Mouse (Mus musculus): ENCODE results near the gene Fgf11.

Gene Fgf11

DNA sequence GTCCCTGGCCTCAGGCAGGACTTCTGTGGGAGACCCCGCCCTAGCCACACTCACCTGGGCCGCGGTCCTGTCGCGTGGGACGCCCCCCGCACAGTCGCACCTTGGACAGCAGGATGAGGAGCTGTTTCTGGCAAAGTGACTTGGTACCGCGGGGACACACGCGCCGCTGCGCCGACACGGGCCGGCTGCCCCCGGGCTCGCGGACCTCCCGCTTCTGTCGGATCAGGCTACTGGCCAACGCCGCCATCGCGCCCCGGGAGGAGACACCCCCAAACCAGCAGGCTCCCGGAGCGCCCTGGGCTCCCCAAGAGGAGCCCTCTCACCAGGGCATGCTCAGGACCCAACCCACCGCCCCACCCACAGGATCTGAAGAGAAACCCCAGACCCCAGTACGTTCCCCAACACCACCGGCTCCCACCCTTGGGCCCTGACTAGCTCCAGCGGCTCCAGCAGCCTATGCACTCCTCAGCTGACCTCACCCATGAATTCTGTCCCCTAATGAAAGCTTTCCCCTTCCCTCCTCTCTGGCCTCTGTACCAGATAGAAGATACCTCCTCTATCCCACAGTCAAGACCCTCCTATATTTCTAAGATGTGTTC lies at the start of gene Fgf11:
Gene Fgf11, minus strand, starts transcription at position 479 of the 599 bp plus-strand sequence.
- DNase-seq (ENCODE audit: low spot score in 2 of 2) = no peak

DNA sequence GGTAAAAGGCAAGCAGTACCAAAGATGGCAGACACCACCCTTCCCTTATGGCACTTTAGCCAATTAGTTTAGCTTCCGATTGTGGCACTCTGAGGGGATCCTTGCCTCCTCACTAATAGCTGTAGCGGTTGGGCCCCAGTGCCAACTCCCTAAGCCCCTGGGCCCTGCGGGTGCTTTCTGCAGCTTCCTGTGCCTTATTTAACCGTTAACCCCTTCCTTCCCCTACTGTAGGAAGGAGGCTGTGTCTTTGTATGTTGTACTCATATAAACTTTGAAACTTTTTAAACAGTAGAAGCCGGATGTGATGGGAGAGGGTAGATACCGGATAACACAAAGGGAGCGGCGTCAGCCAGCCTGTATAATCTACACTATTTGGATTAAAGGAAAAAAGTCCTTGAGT lies 49.1 kb upstream of the Fgf11 start:
- no peak for DNase-seq (ENCODE audit: low spot score in 2 of 2)

DNA sequence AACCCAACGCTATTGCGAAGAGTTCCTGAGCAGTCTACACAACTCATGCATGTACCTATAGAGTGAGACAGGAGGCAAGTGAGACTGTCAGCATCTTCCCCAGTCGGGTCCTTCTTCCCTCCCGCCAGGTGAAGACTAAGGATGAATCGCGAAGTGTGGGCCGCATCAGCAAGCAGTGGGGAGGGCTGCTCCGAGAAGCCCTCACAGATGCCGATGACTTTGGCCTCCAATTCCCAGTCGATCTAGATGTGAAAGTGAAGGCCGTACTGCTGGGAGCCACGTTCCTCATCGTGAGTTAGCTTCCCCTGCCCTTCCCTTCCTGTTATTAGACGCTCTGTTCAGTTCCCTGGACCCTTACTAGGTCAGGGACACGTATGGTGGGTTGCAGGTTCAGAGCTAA lies 48.2 kb upstream of the Fgf11 start:
- no peak for DNase-seq (ENCODE audit: low spot score in 2 of 2)

DNA sequence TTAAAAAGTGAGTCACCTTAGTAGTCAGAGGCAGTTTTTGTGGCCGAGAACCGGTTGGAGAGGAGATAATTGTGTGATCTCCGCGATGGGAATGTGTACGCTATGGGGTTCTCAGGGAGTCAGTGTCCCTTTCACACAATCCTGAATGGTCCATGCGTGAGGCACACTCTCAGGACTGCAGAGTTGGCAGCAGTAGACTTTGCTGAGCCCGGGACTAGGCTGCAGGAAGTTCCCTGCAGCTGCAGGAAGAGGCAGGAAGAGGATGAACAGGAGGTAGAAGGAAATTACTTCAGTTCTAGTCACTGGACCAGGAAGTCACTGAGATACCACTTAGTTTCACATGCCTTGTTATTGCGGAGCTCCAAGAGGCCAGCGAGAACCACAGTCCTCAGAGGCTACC lies 47.5 kb upstream of the Fgf11 start:
- no peak for DNase-seq (ENCODE audit: low spot score in 2 of 2)

DNA sequence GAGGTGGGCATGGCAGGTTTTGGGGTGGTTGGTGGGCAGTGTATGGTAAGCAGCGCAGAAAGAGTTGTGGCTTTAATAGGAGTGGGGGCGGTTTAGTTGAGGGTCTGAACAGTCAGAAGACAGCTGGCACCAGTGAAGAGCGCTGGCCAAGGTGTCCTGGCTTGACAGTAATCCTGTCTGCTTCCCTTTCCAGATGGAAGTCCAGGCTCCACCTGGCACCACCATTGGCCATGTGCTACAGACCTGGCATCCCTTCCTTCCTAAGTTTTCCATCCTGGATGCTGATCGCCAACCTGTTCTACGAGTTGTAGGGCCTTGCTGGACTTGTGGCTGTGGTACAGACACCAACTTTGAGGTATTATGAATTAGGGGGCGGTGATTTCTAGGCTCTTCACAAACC lies 46.4 kb upstream of the Fgf11 start:
- no peak for DNase-seq (ENCODE audit: low spot score in 2 of 2)

DNA sequence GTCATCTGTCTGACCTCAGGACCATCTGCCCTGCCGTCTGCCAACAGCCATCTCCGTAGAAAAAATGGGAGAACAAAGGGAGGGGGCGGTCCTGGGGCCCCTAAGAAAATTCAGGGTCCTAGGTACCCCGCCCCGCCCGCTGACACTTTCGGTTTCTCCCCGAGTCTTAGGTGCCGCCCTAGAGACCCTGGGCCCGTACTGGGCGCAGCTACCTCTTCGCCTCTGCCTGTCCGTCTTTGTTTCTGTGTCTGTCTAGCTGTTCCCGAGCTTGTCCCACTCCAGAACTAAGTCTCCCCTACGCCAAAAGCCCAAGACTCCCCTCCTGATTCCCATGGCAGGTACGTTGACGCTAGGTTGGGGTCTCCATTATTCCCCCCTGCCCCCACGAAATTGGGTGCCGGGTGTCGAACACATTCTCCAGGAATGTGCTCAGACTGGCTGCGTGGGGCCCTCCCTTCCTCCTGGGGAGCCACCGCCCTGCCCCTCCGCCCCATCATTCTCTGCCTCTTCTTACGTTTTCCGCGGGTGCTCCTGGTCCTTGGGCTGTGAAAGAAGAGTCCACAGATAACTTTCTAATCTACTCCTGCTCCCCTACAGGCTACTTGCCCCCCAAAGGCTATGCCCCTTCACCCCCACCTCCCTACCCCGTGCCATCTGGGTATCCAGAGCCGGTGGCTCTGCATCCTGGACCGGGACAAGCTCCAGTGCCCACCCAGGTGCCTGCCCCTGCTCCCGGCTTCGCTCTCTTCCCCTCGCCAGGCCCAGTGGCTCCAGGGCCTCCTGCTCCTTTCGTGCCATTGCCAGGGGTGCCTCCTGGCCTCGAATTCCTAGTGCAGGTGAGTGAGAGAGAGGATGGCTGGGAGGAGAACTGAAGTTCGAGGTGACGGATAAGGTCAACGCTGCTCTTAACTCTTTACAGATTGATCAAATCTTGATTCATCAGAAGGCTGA lies 45.4 kb upstream of the Fgf11 start:
- DNase-seq (ENCODE audit: low spot score in 2 of 2) = no peak

DNA sequence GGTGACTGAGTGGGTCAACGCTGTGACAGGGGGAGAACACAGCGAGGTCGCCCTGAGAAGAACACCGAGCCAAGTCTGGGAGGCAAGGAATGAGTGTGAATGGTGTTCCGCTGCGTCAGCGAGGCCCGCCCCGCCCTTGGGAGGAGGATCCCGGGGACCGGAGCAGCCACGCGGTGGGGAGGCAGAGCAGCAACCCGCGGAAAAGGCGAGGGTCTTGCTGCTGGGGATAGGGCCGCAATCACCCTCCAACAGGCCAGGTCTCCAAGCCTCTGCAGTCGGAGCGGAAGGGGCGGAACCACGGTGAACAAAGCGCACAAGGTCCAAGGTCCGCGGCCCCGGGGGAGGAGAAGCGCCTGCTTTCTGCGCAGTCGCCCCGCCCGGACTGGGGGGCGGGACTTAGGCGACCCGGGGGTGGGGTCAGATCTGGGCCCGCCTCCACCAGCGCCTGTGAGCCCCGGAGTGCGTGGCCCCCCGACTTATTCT lies 44.6 kb upstream of the Fgf11 start, which contains the start of gene Plscr3:
Gene Plscr3, plus strand, starts transcription at position 179 of the 483 bp plus-strand sequence.
- peak; percentile 59 to 83 for DNase-seq (ENCODE audit: low spot score in 2 of 2)

DNA sequence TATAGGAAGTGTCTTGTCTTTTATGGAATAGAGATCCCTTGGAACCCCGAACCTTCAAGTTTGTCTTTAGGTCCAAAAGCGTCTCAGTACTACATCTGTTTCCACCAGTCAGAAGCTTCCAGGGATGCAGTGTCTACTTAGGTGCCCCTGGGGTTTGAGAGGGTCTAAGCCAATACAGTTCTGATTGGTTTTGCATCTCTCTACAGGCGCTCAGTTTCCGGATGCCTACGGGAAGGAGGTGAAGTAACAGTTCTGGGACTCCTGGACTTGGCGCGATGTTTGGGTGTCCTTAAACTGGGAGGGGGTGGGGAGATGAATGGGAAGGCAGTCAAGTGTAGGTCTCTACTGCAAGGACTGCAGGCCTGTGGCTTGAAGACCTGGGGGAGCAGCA lies 37.1 kb upstream of the Fgf11 start:
- no peak for DNase-seq (ENCODE audit: low spot score in 2 of 2)

DNA sequence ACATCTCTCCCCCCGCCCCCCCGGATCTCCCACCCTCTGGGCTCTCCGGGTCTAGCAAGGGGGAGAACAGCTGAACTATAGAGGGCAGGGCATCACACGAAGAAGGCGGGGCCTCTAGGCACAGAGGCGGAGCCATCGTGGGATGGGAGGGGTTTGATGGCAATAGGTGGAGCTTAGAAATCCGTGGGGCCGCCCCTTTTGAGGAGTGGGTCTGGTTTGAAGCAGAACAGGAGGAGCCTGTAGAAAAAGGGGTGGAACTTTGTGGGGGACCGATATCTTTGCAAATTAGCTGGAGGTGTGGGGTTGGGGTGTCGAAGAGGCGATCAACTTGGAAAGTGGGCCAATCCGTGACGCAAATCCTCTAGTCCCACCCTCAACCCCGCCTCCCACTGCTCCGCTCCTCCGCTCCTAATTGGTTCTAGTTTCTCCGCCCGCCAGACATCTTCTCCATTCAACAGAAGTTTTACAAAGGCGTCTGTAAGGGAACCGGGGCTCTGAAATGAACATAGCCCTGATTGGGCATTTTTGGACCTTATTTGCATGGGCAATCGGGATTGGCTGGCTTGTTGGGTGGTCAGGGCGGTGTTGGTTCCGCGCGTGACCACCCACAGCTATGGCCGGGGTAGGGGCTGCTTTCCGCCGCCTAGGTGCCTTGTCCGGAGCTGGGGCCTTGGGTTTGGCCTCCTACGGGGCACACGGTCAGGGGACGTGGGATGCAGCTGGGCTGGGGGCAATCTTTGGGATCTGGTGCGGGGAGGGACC lies 36.5 kb upstream of the Fgf11 start, which contains the start of gene Tmem256:
Gene Tmem256, plus strand, starts transcription at position 563 of the 762 bp plus-strand sequence.
- DNase-seq (ENCODE audit: low spot score in 2 of 2) = peak; percentile 99

DNA sequence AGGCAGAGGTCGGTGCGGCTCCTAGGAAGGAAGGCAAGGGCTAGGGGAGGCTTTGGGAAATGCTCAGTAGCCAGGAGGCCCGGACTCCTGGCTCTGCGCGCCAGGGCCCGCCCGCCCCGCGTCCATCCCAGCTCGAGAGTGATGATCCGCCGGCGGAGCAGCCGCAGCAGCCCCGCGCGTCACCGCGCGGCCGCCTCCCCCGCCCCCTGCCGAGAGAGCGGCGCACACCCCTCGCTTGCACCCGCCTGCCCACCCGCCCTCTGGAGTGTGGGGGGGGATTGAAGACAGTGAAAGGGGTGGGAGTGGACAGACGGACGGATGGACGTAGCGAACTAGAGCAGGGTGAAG lies 35.9 kb upstream of the Fgf11 start, which contains the start of gene Nlgn2:
Gene Nlgn2, minus strand, starts transcription at position 181 of the 348 bp plus-strand sequence.
- DNase-seq (ENCODE audit: low spot score in 2 of 2) = no peak

DNA sequence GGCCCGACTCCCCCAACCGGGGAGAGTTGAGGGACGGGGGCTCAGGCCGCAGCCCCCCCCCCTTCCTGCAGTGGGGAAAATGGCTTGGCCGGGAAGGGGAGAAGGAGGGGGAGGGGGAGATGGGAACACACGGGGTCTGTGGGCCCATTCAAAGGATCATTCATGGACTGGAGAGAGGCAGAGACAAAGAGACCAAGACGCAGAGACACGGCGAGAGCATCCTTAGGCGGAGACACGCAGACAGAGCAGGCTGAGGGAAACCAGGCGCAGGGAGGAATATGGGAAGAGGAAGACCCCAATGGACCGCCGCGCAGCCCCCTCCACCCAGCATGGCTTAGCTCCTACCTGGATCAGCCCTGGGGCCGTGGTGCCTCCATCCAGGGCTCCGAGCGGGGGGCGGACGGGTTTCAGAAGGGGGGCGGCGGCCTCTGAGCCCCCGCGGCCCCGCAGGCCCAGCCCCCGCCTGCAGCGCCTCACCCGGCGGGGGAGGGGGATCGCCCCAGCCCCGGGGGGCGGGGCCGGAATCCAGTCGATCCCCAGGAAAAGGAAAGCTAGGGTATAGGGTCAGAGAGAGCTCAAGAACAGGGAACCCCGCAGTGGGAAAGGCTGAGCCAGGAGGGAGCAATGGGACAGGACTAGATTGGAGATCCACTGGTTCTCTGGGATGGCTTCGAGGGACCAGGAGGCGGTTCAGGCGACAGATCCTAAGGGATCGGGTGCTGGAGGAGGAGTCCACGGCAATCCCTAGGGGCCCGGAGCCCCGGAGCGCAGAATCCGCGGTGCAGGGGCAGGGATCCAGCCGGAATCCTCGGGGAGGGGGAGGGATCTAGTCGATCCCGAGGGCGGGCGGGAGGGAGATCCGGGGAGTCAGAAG lies 35.3 kb upstream of the Fgf11 start:
- peak in 1 of 2 experiments; percentile 37 for DNase-seq (ENCODE audit: low spot score in 2 of 2)

DNA sequence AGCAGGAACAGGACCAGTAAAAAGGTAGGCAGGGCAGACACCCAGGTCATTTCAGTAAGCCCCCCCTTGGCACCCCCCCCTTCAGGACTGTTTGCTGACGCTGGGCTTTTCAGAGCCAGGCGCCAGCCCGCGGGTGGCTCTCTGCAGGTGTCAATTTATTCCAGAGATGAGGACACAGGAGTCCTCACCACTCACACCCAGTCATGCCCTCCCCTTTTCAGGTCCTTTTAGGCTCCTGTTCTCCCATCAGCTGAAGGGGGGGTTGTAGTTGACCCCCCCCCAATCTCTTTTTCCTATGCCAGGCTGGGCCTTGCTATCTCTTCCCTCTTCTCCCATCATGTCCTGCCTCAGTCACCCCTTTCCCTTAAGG lies 34.3 kb upstream of the Fgf11 start:
- no peak for DNase-seq (ENCODE audit: low spot score in 2 of 2)

DNA sequence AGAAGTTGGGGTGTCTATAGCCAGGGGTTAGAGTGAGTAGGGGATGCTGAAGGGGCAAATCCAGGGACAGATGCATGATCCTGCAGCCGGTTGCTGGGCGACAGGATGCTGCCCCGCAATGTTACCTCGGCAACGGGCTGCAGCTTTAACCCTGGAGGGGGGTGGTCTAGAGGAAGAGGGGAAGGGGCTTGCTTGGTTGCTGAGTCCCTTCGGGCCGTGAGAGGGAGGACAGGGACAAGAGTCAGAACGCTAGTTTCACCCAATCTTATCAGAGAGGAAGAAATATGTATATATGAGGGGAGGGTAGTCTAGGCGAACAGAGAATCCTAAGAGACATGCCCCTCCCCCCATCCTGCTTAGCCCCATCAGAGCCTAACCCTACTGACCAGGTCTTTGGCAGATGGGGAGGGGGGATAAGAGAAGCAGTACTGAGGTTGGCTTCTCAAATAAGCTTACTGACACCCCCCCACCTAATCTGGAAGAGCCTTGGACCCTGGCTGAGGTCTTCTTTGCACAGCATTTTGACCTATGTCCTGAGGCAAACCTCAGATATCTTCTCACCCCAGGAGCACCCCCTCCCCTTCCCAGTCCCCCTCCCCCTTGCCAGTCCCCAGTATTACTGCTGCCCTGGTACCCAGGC lies 33.8 kb upstream of the Fgf11 start:
- no peak for DNase-seq (ENCODE audit: low spot score in 2 of 2)

DNA sequence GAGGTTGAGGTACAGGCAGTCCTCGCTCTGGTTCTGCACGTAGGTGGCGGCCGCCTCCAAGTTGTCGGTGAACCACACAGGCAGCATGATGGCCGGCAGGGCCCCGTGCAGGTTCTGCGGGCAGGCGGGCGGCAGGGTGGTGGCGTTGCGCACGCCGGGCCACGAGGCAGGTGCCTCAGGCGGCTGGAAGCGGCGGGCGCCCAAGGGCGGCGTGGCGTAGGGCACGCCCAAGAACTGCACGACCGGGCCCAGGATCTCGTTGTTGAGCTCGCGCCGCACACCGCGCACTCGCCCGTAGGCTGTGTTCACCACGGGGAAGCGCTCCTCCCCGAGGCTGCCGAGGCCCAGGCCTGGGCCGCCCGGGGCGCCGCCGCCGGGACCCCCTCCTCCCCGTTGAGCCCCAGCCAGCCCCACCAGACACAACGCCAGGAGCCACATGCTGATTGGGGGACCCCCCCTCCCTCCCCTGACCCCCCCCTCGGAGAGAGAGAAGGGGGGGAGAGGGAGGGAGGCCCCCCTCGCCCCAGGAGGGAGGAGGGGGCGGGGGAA lies 32.4 kb upstream of the Fgf11 start:
- DNase-seq (ENCODE audit: low spot score in 2 of 2) = no peak

DNA sequence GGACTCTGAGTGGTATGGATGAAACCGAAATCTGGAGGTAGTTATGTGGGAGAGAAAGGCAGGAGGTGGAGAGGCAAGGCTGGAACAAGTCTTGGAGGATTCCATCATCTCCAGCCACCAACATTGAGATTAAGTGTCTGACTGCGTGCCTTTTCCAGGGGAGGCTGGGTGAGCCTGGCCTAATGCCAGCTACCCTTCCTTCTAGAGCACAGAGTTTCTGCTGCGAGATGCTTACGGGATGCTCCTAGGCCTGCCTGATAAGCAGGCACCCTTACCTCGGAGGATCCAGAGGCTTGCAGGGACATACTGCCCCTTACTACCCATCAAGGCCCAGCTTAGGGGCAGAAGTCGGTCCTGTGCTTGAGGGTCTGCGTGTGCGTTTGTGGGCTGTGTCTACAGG lies 31.9 kb upstream of the Fgf11 start:
- no peak for DNase-seq (ENCODE audit: low spot score in 2 of 2)

DNA sequence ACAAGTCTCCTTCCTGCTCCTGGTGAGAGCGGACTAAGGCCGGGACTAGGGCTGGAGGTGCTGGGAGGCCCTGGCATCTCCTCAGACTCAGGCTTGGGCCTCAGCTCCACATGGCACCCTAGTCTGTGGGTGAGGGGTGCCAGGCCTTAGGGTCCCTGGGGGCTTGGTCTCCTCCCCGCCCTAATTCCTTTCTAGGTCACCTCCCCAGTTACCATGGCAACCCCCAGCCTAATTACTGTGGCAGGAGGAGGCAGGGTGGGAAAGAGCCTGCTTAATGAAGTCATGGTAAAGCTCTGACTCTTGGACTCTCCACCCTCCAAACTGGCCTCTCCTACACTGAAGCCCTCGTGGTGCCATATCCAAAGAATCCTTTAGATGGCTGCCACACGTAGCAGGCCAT lies 27.2 kb upstream of the Fgf11 start:
- DNase-seq (ENCODE audit: low spot score in 2 of 2) = no peak

DNA sequence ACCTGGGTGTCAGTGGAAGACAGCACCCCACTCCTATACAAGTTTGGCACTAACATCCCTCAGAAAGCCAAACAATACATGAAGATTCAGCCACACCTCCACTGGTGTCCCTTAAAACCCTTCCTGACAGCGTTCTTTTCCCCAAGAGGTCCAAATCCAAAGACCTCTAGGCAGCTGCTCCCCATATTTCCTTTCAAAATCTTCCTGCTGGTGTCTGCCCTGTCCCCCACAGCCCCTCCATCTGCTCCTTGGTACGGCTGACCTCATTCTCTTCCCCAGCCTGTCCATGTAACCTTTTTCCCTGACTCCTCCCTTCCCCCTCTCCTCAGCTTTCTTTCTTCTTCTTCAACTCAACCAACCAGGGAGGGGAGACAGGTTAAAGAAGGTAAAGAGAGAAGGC lies 21.8 kb upstream of the Fgf11 start:
- no peak for DNase-seq (ENCODE audit: low spot score in 2 of 2)

DNA sequence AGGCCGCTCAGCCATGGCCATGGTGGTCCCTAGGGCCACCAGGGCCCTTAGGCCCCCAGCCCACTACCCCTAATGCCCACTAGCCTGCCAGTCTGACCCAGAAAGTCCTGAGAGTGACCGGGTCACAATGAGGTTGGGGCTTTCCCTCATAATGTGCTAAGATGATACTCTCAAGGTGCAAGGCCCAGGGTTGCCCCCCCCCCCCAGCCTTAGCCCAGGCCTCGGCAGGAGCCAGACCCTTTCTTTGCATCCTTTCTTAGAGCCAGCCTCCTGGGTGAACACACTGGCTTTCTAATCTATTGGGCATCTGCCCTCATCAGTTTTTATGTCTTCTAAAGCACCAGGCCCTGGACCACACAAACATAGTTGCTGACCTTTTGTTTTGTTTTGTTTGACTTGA lies 20.4 kb upstream of the Fgf11 start, which contains the start of gene Spem1:
Gene Spem1, minus strand, starts transcription at position 101 of the 400 bp plus-strand sequence.
- DNase-seq (ENCODE audit: low spot score in 2 of 2) = no peak

DNA sequence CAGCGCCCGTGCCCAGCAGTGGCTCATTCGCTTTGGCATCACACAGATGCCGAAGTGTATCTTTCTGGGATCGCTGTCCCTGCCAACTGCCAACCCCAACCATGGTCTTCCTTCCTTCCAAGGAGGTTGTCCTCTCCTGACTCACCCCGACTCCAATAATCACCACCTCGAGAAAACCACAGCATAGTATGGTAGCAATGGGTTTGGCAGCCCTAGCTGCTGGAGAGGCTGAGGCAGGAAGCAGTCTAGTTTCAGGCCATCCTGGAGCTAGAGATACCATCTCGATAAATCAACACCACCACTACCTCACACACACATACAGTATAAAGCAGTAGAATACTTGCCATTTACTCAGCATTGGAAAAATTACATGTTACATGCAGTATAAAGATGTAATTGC lies 17.2 kb upstream of the Fgf11 start:
- no peak for DNase-seq (ENCODE audit: low spot score in 2 of 2)

DNA sequence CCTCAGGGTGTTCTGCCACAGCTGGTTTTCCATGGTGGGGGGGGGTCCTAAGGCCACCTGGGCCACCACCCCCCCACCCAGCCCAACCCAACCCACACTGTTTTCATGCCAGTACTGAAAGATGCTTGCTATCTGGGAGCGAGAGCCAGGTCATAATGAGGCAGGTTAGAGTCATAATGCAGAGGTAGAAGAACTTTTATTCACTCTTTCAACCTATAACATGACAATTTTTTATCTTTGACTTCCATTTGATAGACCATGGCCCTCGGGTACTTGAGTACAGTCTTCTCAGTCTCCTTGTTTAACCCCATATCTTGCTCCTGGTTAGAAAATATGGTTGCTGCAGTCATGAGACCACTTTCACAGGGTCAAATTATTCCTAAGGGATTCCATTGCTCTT lies 16.7 kb upstream of the Fgf11 start, which contains the start of gene Spem2:
Gene Spem2, minus strand, starts transcription at position 101 of the 400 bp plus-strand sequence.
- DNase-seq (ENCODE audit: low spot score in 2 of 2) = no peak

Data from left cerebral cortex, adult 9 months (tissue).